Mouse (Mus musculus) brain, embryonic 14.5 days (tissue): ENCODE measurements at regions not wholly inside any gene's neighbourhood (a gene's known extent, or its start where the extent isn't known, plus 50 kb on each side); places are given as distances from the start of the nearest gene placed in this dataset.

Experiments
- DNase-seq: peaks from one replicate; pipeline ENCODE4 v3.0.0-alpha.2; 2011; ENCODE audit warnings: low read depth
- CTCF ChIP-seq: fragments of 200-500 bp; IDR thresholded peaks from 2 replicates; pipeline ENCODE4 v1.5.1; 2012; ENCODE audit warnings: inconsistent platforms, mild to moderate bottlenecking, moderate library complexity, borderline replicate concordance; ENCODE audit not compliant: insufficient read depth, insufficient read length; ENCODE audit errors: extremely low read depth
- POLR2A ChIP-seq: fragments of 200-500 bp; IDR thresholded peaks from 2 replicates; pipeline ENCODE4 v1.6.1; 2012; ENCODE audit warnings: mild to moderate bottlenecking, inconsistent platforms, borderline replicate concordance; ENCODE audit not compliant: poor library complexity, insufficient read depth, insufficient read length, severe bottlenecking; ENCODE audit errors: extremely low read depth

- no peak for DNase-seq
- TF ChIP-seq CTCF: no peak
- no peak for TF ChIP-seq POLR2A
Observed at GRCm38 (mm10) chr1:77220322-77220590, 294.6 kb downstream of the Epha4 start.

GRCm38 (mm10) chr1:77220783-77221182 lies 294.1 kb downstream of the Epha4 start:
- no peak for DNase-seq
- TF ChIP-seq POLR2A: no peak
- no peak for TF ChIP-seq CTCF

- DNase-seq: no peak
- no peak for TF ChIP-seq POLR2A
- no peak for TF ChIP-seq CTCF
Observed at GRCm38 (mm10) chr1:77221900-77222299, 293.0 kb downstream of the Epha4 start.

- peak; percentile 19 for DNase-seq
- no peak for TF ChIP-seq POLR2A
- TF ChIP-seq CTCF: no peak
Observed at GRCm38 (mm10) chr1:77226546-77226945, 288.3 kb downstream of the Epha4 start.

GRCm38 (mm10) chr1:77226991-77227515 lies 287.8 kb downstream of the Epha4 start:
- TF ChIP-seq CTCF (no peak), POLR2A (no peak)
- peak; percentile 47 for DNase-seq

GRCm38 (mm10) chr1:77227800-77228199 lies 287.1 kb downstream of the Epha4 start:
- TF ChIP-seq POLR2A: no peak
- TF ChIP-seq CTCF: no peak
- no peak for DNase-seq

GRCm38 (mm10) chr1:77229561-77229960 lies 285.3 kb downstream of the Epha4 start:
- no peak for DNase-seq
- TF ChIP-seq POLR2A: no peak
- no peak for TF ChIP-seq CTCF

GRCm38 (mm10) chr1:77233010-77233409 lies 281.9 kb downstream of the Epha4 start:
- TF ChIP-seq POLR2A: no peak
- TF ChIP-seq CTCF: no peak

GRCm38 (mm10) chr1:77244642-77245041 lies 270.2 kb downstream of the Epha4 start:
- no peak for DNase-seq
- TF ChIP-seq CTCF (no peak), POLR2A (no peak)

More at GRCm38 (mm10) chr1:77233010-77233409, 281.9 kb downstream of the Epha4 start:
- no peak for DNase-seq

- no peak for TF ChIP-seq CTCF
- TF ChIP-seq POLR2A: no peak
- no peak for DNase-seq
Observed at GRCm38 (mm10) chr1:77246047-77246446, 268.8 kb downstream of the Epha4 start.

GRCm38 (mm10) chr1:77254276-77254675 lies 260.6 kb downstream of the Epha4 start:
- DNase-seq: no peak
- TF ChIP-seq POLR2A: no peak
- no peak for TF ChIP-seq CTCF

- peak; percentile 73 for DNase-seq
Observed at GRCm38 (mm10) chr1:77256115-77256842, 258.6 kb downstream of the Epha4 start.

More at GRCm38 (mm10) chr1:77256115-77256842, 258.6 kb downstream of the Epha4 start:
- no peak for TF ChIP-seq POLR2A
- TF ChIP-seq CTCF: no peak
